Mouse (Mus musculus) cerebellum, postnatal 25 days (tissue): ENCODE measurements around the gene Ildr1.

ENCODE experiments used
- DNase-seq, 2 experiments: peaks; one replicate each; pipeline ENCODE4 v3.0.0; 2021; ENCODE audit warnings: mixed read lengths in 2 of 2

Ildr1 gene

DNA sequence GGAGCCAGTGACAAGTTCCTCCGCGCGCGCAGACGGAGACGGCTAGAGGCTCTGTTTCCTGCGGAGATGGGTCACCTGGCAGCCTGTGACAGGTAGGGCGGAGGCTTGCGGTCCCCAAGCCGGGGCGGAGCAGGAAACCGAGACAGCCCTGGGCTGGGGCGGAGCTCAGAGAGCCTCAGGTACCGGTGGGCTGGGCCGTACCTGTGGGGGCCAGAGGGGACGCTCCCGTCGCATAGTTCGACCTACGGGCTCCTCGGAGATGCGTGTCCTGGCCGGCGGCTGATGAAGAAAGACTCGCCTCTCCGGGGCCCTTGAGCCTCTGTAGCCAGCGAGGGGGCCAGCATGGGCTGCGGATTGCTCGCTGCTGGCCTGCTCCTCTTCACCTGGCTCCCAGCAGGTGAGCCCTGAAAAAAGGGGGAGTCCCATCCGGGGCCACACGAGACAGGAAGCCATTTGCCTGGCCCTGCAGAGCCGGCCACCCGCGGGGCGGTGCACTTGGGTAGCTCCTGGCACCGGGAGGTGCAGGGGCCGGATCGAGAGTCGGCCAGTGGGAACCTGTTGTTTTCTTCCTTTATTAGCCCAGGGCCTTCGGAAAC lies at the start of gene Ildr1:
Ildr1 (plus strand) TSS at position 161 of the 596 bp plus-strand sequence.
- peak; percentile 19 to 39 for DNase-seq

DNA sequence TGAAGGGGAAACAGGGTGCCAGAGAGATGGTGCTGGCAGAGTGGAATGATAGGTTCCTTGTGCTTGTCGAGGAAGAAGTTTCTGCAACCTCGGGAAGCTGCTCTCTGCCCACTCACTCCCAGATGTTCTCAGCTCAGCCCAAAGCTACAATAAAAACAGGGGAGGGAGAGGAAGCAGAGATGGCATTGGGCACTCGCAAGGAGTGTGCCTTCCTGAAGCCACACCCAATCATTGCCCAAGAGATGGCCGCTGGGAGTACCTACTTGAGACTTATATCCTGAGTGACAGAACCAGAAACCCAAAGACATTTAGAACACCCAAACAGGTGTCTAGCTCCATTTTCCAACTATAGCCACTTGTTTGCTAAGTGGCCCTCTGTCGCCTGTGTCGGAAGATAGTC lies 48.7 kb upstream of the Ildr1 start:
- DNase-seq: no peak

DNA sequence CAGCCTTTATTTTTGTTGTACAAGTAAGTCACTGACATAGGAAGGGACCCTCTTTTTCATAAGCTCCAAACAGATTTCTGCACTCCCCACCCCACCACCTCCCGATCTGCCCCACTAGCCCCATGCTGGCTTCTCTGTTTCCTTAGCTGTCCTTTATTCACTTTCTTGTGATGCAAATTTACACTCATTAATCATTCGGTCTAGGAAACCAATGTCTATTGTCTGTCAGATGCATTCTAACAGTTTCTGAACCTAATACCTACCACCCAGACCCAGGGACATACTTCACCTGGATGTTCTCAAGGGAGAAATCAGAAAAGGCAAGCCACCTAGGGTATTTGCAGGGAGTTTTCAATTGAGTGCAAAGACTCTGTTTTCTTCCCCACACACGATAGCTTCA lies 44.5 kb upstream of the Ildr1 start:
- no peak for DNase-seq

DNA sequence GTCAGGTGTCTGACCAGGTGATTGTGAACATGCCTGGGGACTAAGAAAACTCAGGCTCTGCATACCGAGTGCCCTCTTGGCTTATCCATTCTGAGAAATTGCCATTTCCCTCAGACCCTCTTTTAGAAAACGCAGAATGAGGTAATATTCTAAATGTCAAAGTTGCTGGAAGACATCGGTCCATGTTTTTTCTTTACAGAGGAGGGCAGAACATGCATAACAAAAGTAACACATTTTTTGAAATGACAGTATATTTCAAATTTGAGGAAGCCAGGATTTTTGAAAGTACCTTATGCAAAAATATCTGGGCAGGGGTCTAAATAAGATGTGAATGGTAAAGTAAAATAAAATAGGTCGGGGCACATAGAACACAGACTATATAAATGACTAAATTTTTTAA lies 43.3 kb upstream of the Ildr1 start:
- DNase-seq: no peak

DNA sequence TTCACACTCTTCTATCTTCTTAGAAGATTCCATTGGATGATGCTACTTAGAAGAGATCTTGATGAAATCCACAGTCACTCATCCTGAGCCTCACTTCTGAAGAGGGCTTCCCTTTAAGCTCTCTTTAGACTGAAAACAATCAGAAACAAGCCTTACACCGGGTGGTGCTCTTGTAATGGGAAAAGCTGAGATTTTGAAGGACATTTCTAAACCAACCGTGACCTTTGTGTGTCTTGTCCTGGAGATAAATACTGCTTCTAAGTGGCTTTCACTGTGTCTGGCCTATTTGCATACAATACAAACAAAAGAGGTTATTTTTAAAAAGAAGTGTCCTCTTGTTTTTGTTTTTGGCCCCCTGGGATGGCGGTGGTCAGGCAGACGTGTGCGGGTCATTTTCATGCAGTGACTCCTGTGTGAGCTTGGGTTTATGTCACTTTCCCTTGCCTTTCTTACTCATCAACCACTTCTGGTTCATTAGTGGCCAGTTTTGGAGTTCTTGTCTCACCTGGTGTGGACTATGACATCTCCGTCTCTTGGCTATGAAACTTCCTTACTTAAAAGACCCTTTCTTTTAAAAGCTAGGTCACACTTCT lies 42.5 kb upstream of the Ildr1 start:
- DNase-seq: no peak

DNA sequence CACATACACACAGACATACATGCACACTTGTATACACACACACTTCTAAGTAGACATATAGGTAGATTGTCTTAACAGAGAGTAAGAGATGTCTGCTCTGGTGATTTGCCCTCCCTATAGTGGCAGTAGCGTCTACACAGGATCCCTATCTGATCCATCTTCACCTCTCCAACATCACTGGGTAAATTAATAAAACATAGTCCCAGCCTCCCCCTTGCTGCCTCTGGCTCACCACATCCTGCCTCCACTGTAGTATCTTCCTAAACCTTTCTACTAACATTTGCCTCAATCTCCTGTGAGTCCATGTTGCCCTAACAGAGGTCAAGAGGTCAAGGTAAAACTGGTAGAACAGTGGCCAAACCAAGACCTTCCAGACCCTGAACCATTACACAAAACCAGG lies 38.6 kb upstream of the Ildr1 start:
- DNase-seq: no peak

DNA sequence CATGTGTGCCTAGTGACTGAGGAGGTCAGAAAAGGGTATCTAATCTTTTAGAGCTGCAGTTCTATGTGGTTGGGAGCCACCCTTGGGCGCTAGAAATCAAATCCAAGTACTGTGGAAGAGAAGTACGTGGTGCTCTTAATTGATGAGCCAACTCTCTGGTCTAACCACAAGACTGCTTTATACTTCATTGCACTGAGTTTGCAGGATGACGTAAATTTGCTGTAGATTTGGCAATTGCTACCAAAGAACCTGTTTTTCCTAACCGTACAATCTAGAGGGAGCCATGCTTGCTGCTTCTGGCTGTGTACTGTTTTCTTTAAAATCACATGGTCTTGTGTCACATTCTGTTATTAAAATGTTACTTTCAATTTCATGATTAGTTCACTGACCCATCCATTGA lies 37.9 kb upstream of the Ildr1 start:
- no peak for DNase-seq

DNA sequence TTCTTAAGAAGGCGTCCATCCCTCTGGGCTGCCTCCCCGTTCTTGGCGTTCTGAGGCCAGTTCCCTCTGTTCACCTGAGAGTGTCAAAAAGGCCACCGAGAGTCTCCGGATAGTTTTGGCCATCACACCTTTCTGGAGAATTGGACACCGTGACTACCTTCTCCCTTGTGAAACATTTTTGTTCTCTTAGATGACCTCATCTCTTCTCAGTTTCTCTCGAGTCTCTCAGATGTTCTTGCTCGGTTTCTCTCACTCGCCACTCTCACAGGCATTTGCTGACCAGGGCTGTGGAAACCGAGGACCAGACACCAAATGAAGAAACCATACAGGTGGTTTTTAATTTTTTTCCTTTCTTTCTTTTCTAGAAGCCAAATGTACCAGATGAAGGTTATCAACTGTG lies 32.4 kb upstream of the Ildr1 start:
- DNase-seq: no peak

DNA sequence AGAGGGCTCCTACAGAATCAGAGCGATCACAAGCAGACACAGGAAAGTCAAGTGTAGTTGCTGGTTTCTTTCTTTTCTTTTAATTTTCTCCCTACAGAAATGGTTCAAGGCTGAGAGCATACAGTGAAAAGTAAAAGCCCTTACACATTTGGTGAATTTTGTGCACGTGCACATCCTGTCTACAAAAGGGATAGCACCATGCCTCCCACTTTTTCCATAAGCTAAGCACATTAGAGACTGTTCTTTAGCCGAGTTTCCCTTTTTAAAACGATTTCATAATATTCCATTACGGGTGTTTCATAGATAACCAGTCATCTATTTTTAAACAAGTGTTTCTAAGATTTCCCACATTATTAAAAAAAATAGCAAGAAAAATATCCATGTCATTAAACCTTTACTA lies 30.3 kb upstream of the Ildr1 start:
- no peak for DNase-seq

DNA sequence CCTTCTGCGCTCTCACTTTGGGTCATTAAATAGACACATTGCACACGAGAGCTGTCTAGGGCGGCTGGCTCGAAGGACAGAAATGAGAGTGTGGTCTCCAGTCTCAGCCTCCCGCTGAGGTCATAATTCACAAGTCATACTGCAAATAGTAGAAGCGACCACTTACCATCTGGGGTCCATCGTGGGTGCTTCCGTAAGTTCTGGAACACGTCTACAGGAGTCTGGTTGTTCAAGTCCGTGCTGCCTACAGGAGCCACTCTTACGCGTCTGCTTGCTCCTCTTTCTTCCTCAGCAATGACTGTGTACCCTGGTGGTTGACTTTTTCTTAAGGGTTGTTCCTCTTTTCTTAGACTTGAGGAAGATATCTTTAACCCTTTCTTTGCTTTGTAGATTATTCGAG lies 28.0 kb upstream of the Ildr1 start, which contains the start of gene Cd86:
Cd86 (minus strand) TSS at position 300 of the 400 bp plus-strand sequence.
- no peak for DNase-seq

DNA sequence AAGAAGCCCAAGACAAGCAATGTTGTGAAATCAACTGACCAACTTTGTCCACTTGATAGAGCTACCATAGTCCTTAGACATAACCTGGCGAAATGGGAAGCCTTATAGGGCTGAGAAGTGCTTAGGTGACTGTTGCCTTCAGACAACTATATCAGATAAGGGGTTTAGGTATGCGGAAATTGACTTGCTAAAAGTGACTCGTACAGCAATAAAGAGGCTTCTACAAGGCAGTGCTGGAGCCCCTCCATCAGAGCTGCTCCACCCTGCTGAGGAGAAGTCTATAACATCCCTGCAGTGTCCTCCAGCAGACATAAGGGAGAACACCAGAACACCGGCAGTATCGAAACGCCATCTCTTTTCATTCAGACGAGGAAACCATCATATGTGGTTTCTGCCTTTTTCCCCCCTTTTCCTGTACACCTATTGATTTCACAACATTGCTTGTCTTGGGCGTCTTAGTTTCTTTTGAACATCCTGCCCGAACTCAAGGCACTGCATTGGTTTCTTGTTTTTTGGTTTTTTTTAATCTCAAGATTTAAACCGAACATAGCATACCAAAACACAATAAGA lies 27.2 kb upstream of the Ildr1 start:
- no peak for DNase-seq

DNA sequence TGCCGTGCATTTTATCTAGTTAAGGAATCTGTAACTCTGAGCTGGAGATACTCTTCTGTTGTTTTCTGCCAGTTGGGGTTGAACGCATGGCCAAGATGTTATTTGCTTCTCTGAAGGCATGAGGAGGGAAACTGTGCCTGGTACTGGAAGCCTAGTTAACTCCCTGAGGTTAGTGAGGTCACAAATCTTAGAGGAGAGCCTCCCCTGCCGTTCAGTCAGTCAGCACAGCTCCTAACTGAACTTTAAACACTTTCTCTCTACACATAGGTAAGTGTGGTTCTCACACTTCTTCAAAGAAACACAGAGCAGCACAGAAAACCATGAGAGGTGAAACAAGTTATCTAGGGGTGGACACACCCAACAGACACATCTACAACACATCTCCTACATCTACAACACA lies 23.2 kb upstream of the Ildr1 start:
- no peak for DNase-seq

DNA sequence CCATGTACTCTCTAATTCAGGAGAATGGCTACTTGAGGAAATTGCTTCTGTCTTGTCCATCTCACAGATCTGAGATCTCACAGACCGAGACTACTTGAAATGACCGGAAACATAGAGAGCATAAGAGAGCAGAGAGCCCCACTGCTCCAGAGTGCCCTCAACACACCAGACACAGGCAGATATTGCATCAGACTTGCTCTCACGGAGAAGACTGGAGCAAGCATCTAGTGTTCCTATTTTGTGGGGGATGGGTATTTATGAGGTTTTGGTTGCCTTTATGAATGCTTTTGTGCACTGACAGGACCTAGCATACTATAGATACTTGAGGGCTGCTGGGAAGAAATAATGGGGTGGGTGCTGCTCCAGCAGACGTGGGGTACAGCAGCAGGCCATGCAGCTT lies 20.6 kb upstream of the Ildr1 start:
- no peak for DNase-seq

DNA sequence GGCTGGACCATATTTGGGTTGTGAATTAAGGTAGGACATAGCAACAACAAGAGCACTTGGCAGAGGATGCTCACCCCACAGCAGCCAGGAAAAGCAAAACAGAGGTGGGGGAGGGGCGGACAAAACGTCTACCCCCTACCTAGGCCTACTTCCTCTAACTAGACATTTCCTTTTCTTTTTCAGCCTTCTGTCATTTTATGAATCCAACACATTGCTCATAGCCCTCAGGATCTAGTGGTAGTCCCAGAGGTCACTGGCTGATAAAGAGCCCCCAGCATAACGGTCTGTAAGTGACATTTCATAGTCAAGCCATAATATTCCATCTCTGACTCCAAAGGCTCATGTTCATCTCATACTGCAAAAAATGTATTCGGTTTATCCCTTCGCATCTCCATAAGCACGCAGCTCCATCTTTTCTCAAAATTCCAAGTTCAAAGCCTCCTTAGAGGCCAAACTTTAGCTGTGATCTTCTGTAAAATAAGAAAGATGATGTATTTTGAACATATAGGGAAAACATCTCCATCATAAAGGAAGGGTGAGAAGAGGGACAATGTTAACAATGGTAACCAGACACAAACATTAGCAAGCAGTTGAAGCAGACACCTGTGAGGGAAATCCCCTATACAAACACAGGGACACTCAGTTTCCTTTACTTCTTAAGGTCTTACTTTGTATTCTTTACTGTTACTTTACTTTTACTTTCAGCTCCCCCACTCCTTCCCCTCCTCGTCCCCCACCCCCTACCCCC lies 19.1 kb upstream of the Ildr1 start:
- no peak for DNase-seq

DNA sequence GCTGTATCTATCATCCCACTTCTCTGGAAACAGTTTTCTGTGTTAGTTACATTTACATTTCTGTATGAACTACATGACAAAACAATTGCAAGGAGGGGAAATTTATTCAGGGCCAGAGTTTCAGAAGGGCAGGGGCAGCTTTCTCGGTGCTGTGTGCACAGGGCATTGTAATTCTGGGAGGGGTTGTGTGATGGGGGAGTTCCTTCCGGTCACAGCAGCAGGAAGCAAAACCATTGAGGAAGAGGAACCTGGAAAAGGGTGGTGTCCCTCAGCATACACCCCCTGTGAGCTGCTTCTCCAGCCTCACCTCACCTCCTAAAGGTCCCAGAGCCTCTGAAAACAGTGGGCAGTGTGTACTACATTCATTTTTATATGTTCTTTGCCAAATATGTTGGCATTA lies 18.5 kb upstream of the Ildr1 start:
- no peak for DNase-seq

DNA sequence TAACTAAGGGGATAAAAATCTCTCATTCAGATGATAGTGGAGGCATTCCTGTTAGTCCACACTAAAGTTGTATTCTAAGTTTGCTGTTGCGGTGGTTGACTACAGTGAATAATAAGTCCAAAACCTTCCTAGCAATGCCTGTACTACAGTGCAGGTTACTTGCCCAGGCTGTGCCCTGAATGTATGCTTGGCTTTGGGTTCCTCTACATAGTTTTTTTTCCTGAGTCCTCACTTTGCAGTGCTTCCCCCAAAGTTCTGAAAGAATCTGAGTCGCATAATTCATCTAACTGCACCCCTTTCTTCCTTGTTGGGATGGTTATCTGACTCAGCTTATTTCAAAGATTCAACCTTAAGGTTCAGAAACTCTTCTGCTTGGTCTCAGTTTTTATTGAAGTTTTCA lies 17.9 kb upstream of the Ildr1 start:
- DNase-seq: no peak

DNA sequence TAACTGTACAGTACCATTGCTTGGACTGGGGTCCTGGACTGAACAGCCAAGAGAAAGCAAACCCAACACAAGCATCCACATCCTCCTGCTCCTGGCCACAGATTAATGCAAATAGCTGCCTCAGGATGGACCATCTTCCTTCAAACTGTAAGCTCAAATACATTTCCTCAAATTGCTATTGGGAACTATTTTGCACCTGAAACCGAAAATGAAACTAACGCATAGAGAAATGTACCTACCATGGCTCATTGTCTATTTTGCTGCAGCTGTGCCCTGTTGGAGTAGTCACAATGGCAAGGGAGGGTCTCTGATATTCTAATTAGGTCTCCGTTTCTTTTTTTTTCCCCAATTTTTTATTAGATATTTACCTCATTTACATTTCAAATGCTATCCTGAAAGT lies 11.9 kb upstream of the Ildr1 start:
- DNase-seq: no peak

DNA sequence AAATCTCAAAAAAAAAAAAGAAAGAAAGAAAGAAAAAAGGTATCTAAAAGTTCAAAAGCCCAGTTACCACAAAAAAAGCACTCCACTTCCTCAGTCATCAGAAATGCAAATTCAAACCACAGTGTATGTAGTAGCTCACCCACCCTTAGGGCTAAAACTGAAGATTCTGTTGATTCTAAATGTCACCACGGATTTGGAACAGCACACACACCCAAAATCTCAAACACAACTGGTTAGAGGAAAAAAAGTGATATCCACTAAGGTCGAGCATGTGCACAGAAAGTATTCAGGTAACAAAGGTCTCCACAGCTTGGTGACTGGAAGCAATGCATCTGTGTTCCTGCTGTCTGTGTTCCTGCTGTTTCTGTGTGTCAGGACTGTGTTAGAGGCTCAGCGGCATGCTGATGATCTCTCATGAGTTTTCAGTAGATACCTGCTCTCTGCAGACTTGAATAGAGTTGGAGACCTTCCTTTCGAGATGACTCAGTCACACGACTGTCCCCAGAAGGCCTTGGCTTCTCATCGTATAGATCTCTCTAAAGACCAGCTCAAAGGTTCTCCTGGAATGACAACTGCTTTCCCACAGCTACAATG lies 9.4 kb upstream of the Ildr1 start:
- no peak for DNase-seq

DNA sequence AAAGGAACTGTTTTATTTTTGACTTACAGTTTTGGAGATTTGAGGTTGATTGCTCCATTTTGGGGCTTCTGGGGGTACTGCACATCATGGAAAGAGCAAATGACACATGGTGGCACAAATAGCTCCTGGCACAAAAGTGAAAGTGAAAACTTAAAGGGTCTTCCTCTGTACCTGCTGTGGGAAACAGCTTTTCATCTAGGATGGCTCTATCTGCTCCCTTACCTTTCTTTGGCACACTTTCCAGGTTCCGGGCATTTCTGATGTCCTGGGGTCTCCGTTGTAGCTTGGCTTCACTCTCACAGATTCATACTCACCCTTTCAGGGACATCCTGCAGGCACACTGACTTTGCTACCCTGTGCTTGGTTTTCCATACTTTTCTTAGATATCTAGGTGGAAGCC lies 5.7 kb upstream of the Ildr1 start:
- no peak for DNase-seq

DNA sequence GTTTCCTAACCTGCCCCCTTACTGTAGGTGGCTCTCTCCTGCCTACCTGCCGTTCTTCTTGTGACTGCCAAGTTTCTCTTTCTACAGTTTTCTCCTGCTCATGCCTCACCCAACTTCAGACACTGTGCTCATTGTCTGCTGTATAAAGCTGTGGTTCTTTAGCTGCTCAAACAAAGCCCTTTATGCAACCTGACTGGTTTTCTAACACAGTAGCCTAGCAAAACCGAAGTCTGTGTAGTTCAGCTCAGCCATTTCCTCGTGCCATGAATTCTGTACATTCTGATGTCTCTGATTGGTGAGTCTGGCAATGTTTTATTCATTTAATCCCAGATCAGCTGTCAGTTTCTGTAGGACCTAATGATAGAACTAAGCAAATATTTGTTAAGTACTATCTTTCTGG lies 2.3 kb upstream of the Ildr1 start:
- no peak for DNase-seq

DNA sequence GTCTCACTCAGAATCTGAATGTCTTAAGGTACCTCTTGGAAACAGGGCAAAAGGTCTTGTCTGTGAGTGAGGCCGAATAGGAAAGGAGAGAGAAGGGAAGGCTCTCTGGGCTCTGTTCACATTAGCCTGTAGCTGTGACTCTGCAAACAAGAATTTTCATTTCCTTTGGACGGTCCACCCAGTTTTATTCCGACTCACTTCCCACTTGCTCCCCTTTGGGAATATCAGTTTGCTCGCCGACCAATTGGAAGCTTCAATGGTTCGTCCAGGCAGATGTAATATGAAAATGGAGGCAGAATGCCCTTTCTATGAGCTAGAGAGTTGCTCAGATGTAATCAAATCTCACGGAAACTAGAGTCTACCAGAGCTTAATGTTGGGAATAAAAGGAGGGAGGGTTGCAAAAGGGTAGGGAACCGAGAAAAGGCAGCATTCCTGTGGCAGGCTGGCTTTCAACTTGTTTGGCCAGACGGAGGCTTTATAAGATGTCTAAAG lies 1.1 kb downstream of the Ildr1 start:
- DNase-seq: no peak

DNA sequence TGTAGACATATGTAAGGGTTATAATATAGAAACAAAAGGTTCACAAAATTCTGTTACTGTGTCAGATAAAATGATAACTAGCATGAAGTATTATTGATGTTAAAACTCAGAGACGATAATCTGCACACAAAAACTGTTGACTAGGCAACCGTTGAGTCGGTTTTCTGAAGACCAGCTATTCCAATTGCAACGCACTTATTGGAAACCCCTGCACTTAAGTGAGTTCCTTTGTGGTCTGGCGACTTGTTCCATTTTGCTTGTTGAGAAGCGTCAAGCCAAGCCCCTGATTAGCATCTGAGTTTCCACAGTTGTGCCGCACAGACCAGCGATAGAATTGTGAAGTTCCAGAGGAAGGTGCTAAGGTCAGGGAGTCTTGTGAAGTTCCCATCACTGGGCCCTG lies 3.6 kb downstream of the Ildr1 start:
- DNase-seq: no peak

DNA sequence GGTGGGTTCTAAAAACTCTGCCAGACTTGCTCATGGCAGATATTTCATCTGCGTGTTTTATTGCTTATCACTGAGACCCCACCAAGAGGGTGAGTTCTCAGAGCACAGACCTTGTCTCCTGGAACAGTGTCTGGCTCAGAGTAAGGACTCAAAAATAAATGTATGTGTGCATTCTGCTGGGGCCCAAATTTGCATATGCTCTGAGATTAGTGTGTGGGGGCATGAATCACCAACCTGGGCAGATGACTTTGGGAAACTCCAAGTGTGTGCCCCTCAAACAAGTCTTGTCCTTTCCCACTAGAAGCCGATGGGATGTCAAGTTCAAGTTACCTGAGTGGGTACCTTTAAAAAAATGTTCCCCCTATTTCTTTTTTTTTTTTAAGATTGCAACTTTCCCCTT lies 6.7 kb downstream of the Ildr1 start:
- no peak for DNase-seq
